Mouse (Mus musculus) ES-E14 (cell line): ENCODE results near the gene Ipo7. TPM values are rescaled to one million over a fixed set of nuclear protein-coding genes. Genes with fewer than 3 reads are reported as not detected.

Experiments
- DNase-seq: peaks from one replicate; pipeline ENCODE4 v3.0.0-alpha.2; 2013; ENCODE audit warnings: low read depth, low spot score
- H3K27ac ChIP-seq: 2 replicates; pipeline ENCODE4 v1.5.1; 2012; ENCODE audit warnings: low read depth, mild to moderate bottlenecking, low read length, moderate library complexity, mixed read lengths; ENCODE audit not compliant: poor library complexity, insufficient read depth, severe bottlenecking
- H3K36me3 ChIP-seq: 2 replicates; pipeline ENCODE4 v1.6.1; 2012; ENCODE audit warnings: mild to moderate bottlenecking, low read length, moderate library complexity, mixed read lengths; ENCODE audit not compliant: control insufficient read depth, poor library complexity, insufficient read depth, severe bottlenecking
- H3K4me1 ChIP-seq, 2 experiments: fragments of 150-350 bp in 1 of 2; sonication (generic) in 1 of 2; 2 replicates each; pipeline ENCODE4 v1.6.1; 2012; ENCODE audit warnings: low read length in 2 of 2, mild to moderate bottlenecking in 1 of 2, mixed read lengths in 1 of 2; ENCODE audit not compliant: control insufficient read depth in 2 of 2, insufficient read depth in 2 of 2, poor library complexity in 1 of 2
- H3K4me3 ChIP-seq, 2 experiments: fragments of 150-350 bp in 1 of 2; sonication (generic) in 1 of 2; 2 replicates each; pipeline ENCODE4 v1.5.1; 2012; ENCODE audit warnings: low read length in 2 of 2, low read depth in 1 of 2, mild to moderate bottlenecking in 1 of 2, mixed read lengths in 1 of 2; ENCODE audit not compliant: insufficient read depth in 1 of 2, poor library complexity in 1 of 2, severe bottlenecking in 1 of 2
- H3K9ac ChIP-seq: 2 replicates; pipeline ENCODE4 v1.6.1; 2012; ENCODE audit warnings: low read depth, mild to moderate bottlenecking, low read length, mixed read lengths; ENCODE audit not compliant: poor library complexity, insufficient read depth, severe bottlenecking
- H3K9me3 ChIP-seq: fragments of 150-350 bp; sonication (generic); 2 replicates; pipeline ENCODE4 v1.6.1; 2012; ENCODE audit warnings: low read depth, mild to moderate bottlenecking, low read length; ENCODE audit not compliant: control insufficient read depth, insufficient read depth
- CHD2 ChIP-seq: IDR thresholded peaks from 2 replicates; pipeline ENCODE4 v1.6.1; 2014; ENCODE audit warnings: mild to moderate bottlenecking, low read depth, low read length, inconsistent platforms
- HCFC1 ChIP-seq: IDR thresholded peaks from 2 replicates; pipeline ENCODE4 v1.6.1; 2012; ENCODE audit warnings: low read length, inconsistent platforms, borderline replicate concordance; ENCODE audit not compliant: insufficient read depth
- MAFK ChIP-seq: IDR thresholded peaks from 2 replicates; pipeline ENCODE4 v1.6.1; 2014; ENCODE audit warnings: mild to moderate bottlenecking, low read depth, low read length, inconsistent platforms; ENCODE audit not compliant: insufficient read depth
- ZC3H11A ChIP-seq: IDR thresholded peaks from 2 replicates; pipeline ENCODE4 v1.6.1; 2012; ENCODE audit warnings: low read depth, mild to moderate bottlenecking, inconsistent platforms, low read length, borderline replicate concordance
- ZNF384 ChIP-seq: IDR thresholded peaks from 2 replicates; pipeline ENCODE4 v1.6.1; 2012; ENCODE audit warnings: low read depth, low read length, inconsistent platforms
- in situ Hi-C, 2 experiments: fragments of 600-800 bp; cut with MboI; formaldehyde crosslinking; loops; one replicate each; pipeline ENCODE4 v1.15.1; 2025; ENCODE audit warnings: low sequenced_read_pairs in 2 of 2, inconsistent platforms in 1 of 2; ENCODE audit not compliant: unreplicated experiment in 2 of 2
- total RNA-seq: library from RNA; depleted of rRNA; stranded (reverse); fragments of 300-350 nt; gene quantifications from 2 replicates; pipeline ENCODE4 v1.2.3, GENCODE M21; 2012

Gene Ipo7
- total RNA-seq, 1 experiment = 161 TPM

DNA sequence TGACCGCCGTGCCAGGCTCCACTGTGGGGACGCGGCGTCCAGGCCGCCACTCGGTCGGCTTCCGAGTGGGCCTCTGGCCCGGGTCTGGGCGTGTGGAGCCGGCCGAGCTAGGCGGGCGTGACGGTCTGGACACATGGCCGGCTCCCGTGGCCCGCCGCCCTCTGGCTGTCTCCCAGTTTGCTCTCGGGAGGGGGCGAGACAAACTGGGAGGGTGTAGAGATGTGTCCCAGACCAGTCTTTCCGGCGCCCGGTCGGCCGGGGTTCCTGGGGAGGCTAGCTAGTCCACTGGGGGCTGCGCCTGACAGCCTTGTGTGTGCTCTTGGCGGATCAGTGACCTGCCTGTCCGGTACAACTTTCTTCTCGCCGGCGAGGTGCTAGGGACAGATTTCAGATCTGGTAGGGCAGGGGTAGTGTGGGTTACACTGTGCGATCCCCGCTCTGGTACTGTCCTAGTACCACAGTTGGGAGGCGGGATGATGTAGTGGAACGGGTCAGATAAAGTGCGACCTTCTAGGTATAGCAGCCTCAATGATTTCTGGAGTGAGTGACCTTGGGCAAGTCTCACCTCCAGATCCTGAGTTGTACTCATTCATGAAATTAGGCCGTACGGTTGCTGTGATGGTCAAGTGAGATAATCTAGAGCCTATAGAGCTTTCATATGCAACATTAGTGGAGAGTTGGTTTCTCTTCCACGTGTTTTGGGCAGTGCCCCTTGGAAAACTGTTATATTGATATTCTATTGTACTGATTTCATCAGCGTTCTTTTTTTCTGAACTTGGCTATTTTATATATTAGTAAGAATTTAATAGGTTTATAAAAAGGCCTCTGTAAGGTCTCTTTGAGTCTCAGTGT, 783 bp downstream of the Ipo7 start:
- Histone ChIP-seq H3K27ac (peak overlapping the region; percentile 85), H3K9ac (peak overlapping the region; percentile 100), H3K36me3 (peaks cover 2% of the 10 kb centered on the region; the same call in 1 of the 2 replicates), H3K4me1 (peaks cover 0 to 10% of the 10 kb centered on the region in 2 experiments; a peak in 1 of 4 replicates), H3K9me3 (no peaks in the 10 kb centered on the region), H3K4me3 (peak overlapping the region; percentile 94 to 98)
- TF ChIP-seq ZC3H11A (no peak), ZNF384 (no peak), MAFK (no peak), CHD2 (no peak), HCFC1 (no peak)
- in situ Hi-C loops = no loop called here
- peak; percentile 25 for DNase-seq

DNA sequence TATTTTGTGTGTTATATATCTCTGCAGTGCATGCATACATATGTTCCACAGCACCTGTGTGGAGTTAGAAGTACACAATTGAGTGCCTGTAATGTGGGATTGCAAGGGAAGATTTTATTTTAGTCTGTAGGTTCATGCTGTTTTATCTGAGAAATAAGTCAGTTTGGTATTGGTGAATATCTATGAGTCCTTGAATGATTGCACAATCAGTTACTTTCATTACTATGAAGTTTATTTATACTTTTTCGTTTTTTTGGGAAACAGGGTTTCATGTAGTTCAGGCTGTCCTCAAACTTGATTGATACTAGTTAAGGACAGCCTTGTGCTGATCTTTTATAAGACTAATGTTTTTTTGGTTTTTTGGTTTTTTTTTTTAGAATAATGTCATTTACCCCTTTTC, 5.5 kb downstream of the Ipo7 start:
- Histone ChIP-seq H3K27ac (no peak overlapping the region), H3K4me1 (peaks cover 0 to 9% of the 10 kb centered on the region in 2 experiments; a peak in 2 of 4 replicates), H3K36me3 (peaks cover 7% of the 10 kb centered on the region; the same call in 1 of the 2 replicates), H3K9me3 (no peaks in the 10 kb centered on the region), H3K9ac (no peak overlapping the region), H3K4me3 (no peak overlapping the region)
- in situ Hi-C loops = no loop called here
- TF ChIP-seq ZNF384 = no peak
- TF ChIP-seq ZC3H11A = no peak
- TF ChIP-seq MAFK = no peak
- no peak for TF ChIP-seq CHD2
- no peak for DNase-seq

DNA sequence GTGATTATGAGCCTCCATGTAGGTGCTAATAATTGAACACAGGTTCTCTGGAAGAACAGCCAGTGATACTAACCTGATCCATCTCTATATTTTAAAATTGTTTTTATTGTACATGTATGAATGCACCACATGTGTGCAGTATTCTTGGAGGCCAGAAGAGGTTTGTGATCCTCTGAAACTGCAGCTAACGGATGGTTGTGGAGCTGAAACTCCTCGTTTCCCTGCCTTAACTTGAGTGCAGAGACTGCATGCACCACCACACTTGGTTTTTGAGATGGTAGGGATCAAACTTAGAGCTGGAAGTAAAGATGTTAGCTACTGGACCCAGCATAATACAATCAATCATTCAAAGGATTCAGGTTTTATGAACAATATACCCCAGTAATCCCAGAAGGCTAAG, 8.5 kb downstream of the Ipo7 start:
- H3K4me1 ChIP-seq = peaks cover 0 to 2% of the 10 kb centered on the region in 2 experiments; a peak in 2 of 4 replicates
- H3K4me3 ChIP-seq = no peak overlapping the region
- H3K36me3 ChIP-seq = peaks cover 16% of the 10 kb centered on the region; the same call in 1 of the 2 replicates
- H3K27ac ChIP-seq = no peak overlapping the region
- no peaks in the 10 kb centered on the region for H3K9me3 ChIP-seq
- in situ Hi-C loops = no loop called here
- TF ChIP-seq ZNF384 = no peak
- TF ChIP-seq CHD2 = no peak
- no peak for TF ChIP-seq MAFK
- TF ChIP-seq HCFC1 = no peak
- no peak for TF ChIP-seq ZC3H11A
- H3K9ac ChIP-seq = no peak overlapping the region
- no peak for DNase-seq

DNA sequence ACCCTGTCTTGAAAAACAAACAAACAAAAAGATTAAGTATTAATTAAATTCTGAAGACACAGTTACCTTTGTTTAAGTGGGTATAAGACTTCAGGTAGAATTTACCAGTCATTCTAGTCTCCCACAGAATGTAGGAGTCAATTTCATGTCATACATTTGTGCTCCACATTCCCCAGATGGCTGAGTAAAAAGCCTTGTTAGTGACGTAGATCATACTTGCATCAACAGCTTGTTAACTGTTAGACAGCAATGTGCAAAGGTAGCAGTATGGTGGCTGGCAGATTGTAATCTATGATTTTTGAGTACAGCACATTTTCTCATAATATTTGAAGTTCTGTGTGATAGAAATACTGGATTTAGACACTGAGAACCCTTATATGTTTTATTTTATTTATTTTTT, 10.8 kb downstream of the Ipo7 start:
- Histone ChIP-seq H3K9me3 (no peaks in the 10 kb centered on the region), H3K9ac (no peak overlapping the region), H3K4me1 (peaks cover 0 to 2% of the 10 kb centered on the region in 2 experiments; a peak in 2 of 4 replicates), H3K27ac (no peak overlapping the region), H3K4me3 (no peak overlapping the region), H3K36me3 (peaks cover 18% of the 10 kb centered on the region; the same call in 1 of the 2 replicates)
- in situ Hi-C loops = no loop called here
- no peak for TF ChIP-seq ZC3H11A
- no peak for TF ChIP-seq ZNF384
- no peak for TF ChIP-seq HCFC1
- no peak for TF ChIP-seq CHD2
- TF ChIP-seq MAFK = no peak
- no peak for DNase-seq
